Mouse (Mus musculus): ENCODE measurements around the gene Sptbn4. TPM values are rescaled to one million over a fixed set of nuclear protein-coding genes. Genes with fewer than 3 reads are reported as not detected.

Sptbn4 gene
- polyA plus RNA-seq, 1 experiment from 2014 or later = 0.40 TPM

DNA sequence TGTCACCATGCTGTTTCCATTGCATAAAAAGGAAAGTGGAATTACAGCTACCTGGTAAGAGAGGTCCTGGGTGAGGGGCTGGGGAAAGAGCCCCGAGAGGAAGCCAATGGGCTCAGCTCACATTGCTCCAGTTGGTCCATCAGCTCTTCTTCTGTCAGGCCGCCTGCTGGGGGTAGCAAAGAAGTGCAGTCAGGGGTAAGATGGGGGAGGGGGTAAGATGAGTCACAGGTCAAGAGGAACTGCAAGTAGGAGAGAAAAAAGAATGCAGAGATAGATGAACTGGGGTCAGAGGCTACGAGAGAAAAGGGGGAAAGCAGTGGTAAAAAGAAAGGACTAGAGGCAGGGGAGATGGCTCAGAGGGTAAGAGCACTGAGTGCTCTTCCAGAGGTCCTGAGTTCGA lies 104.9 kb downstream of the Sptbn4 start:
- no peak overlapping the region for H3K27ac ChIP-seq

DNA sequence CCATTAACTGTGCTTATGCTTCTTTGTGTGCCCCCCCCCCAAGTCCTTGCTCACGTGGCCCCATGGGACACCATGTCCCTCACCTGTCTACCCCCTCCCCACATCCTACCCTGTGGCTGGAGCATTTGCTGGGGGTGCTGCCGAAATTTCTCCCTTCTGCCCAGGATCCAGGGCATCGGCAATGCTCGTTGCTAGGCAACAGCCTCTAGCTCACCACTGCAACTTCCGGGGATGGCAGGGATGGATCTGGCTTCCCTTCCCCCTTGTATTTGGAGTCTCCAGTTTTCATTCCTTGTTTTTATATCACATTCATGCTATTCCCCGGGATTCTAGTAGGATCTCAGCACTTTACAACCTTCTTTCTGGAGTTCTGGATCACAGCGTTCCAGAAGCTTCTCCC lies 108.0 kb downstream of the Sptbn4 start:
- no peak overlapping the region for H3K4me3 ChIP-seq
- WGBS = 41% methylated on average over 7 of the region's 7 CpGs

More for the DNA sequence above, 104.9 kb downstream of the Sptbn4 start:
- no peaks in the 10 kb centered on the region for H3K9me3 ChIP-seq
- H3K36me3 ChIP-seq = peaks cover 39% of the 10 kb centered on the region
- H3K27me3 ChIP-seq (ENCODE audit: insufficient read depth, poor library complexity, severe bottlenecking) = peaks cover 25% of the 10 kb centered on the region
- peaks cover 11% of the 10 kb centered on the region; the same call in 1 of the 2 replicates for H3K4me1 ChIP-seq
- H3K4me3 ChIP-seq = no peak overlapping the region
- 43% methylated on average over 4 of the region's 4 CpGs for WGBS
- DNase-seq (ENCODE audit: low spot score) = no peak

DNA sequence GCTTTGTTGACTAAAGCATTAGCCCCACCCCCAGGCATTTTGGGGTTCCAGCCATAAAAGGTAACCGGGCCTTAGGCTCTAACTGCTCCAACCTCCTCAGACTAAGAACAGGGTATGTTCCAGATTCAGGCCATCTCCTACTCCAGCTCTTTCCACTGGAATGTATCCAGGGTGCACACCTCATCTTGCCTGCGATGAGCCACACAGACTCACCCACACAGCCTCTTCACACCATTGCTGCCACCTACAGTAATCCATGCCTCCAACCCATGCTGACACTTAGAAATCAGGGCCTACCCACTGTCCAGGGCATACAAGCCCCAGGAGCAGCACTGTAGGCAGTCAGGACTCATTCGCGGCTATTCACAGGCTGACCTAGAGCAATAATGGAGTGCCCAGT lies 108.4 kb downstream of the Sptbn4 start:
- no peaks in the 10 kb centered on the region for H3K9me3 ChIP-seq
- no peak overlapping the region for H3K4me3 ChIP-seq
- H3K27me3 ChIP-seq (ENCODE audit: insufficient read depth, poor library complexity, severe bottlenecking) = peaks cover 59% of the 10 kb centered on the region
- H3K4me1 ChIP-seq = peaks cover 31% of the 10 kb centered on the region
- no peak overlapping the region for H3K27ac ChIP-seq
- DNase-seq (ENCODE audit: low spot score) = no peak
- 75% methylated on average over 4 of the region's 4 CpGs for WGBS
- peaks cover 19% of the 10 kb centered on the region for H3K36me3 ChIP-seq

More for the DNA sequence above, 108.0 kb downstream of the Sptbn4 start:
- H3K27me3 ChIP-seq (ENCODE audit: insufficient read depth, poor library complexity, severe bottlenecking) = peaks cover 55% of the 10 kb centered on the region
- DNase-seq (ENCODE audit: low spot score) = no peak
- H3K9me3 ChIP-seq = no peaks in the 10 kb centered on the region
- H3K36me3 ChIP-seq = peaks cover 23% of the 10 kb centered on the region
- no peak overlapping the region for H3K27ac ChIP-seq
- H3K4me1 ChIP-seq = peaks cover 27% of the 10 kb centered on the region

DNA sequence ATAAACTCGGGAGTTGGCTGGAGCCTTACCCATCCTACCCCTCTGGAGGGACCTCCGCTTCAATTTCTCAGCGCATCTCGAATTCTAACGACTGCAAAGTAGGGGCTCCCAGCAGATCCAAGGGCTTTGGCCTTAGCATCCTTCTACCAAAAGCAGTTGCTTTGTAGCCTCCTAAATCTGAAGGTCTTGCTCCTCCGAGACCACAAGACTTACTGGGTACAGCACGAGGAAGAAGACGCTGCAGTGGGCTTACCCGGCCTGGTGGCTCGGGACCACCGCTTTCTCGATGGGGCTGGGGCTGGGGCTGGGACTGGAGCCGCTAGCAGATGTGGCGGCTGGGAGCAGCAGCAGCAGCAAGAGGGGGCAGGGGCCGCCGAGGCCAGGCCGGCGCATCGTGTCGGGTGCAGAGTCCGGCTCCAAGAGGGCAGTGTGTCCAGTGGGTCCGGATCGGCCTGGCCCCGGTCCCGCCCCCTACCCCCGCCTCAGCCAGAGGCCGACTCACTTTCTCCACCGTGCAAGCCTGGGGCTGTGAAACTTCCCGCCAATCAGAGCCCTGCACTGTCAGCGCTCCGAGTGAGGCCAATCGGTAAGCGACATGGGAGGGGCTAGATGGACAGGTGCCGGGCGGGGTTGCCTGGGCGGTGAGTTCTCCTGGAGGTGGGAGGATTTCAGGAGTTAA lies 110.2 kb downstream of the Sptbn4 start, which contains the start of gene Ltbp4:
Gene Ltbp4 (minus strand): TSS at position 518 of the 679 bp plus-strand sequence.
- DNase-seq (ENCODE audit: low spot score) = peak; percentile 90
- H3K27ac ChIP-seq = peak within 1 kb of the TSS; percentile 56; the same call in 1 of the 2 replicates

DNA sequence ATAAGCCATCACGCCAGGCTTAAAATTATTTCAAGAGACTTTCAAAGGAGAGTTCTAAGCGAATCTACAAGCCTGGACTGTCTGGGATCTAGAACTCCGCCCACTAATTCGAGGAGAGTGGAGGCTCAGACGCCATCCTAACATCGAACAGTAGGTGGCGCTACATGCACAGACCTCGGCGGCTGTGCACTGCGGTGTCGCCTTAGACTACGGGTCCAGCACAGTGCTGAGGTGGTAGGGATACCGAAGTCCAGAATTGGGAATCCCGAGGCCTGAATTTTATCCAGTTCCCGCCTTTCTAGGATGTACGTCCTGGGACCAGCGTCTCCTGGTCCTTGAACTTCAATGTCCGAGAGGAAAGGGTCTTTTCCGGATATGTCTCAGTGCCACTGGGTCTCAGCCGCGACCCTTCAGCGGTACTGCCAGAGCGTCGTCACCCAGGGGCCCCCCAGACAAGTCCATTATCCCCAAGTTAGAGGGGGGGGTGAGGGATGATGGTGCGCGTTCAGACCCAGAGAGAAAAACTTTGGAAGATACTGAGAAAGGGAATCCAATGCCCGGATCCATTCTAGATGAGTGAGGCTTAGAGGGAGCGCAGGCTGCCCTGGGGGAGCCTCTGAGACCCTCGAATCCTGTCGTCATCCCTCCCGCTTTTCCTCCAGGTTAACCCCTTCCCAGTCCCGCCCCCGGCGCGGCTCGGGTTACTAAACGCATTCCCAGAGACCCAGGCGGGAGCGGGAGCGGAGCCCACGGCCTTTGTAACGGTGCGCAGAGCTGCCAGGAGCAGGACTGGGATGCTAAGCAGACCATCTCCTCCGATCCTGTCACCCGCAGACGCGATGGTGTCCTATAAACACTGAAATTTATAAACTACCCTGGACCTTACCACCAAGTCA lies 111.3 kb downstream of the Sptbn4 start:
- Histone ChIP-seq H3K4me3 (peak overlapping the region; percentile 58), H3K4me1 (peaks cover 53% of the 10 kb centered on the region), H3K36me3 (0 out of 2 replicates have a peak, but pooled peaks cover 2% of the 10 kb centered on the region), H3K27me3 (ENCODE audit: insufficient read depth, poor library complexity, severe bottlenecking) (peaks cover 85% of the 10 kb centered on the region), H3K9me3 (no peaks in the 10 kb centered on the region), H3K27ac (peak overlapping the region; percentile 56; the same call in 1 of the 2 replicates)
- peak; percentile 93 for DNase-seq (ENCODE audit: low spot score)
- under 1% methylated on average over 47 of the region's 47 CpGs for WGBS

More for the DNA sequence above, 110.2 kb downstream of the Sptbn4 start, which contains the start of gene Ltbp4:
- H3K4me3 ChIP-seq = peak within 1 kb of the TSS; percentile 58
- H3K4me1 ChIP-seq = peaks cover 47% of the 10 kb centered on the region
- no peaks in the 10 kb centered on the region for H3K9me3 ChIP-seq
- peaks cover 8% of the 10 kb centered on the region for H3K36me3 ChIP-seq
- H3K27me3 ChIP-seq (ENCODE audit: insufficient read depth, poor library complexity, severe bottlenecking) = peaks cover 77% of the 10 kb centered on the region
- WGBS = under 1% methylated on average over 36 of the region's 36 CpGs

DNA sequence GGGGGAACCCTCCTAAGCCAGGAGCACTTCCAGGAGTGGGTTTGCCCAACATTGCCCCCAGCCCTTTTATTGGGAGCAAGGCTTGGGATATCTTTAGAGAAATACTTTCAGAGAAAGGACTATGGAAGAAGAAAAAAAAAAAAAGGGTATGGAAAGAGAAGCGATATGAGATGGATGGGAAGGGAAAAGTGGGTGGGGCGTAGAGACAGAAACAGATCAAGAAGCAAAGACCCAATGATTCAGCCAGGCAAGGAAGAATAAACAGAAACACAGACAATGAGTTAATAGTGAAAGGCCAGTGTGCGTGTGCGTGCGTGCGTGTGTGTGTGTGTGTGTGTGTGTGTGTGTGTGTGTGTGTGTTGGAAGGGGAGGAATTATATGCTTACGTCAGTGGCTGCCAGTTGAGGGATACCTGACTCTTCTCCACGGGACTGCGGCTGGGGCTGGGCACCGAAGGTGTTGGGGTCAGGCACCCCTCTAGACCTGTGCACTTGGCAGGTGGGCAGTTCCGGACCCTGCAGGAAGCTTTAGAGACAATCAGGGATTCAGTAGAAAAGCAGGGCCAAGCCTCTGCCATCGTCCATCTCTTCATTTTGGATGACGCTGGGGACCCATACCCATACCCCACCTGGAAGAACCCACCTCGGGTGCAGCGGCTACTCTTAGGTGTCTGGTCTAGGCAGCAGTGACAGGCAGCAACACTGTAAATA lies 112.3 kb downstream of the Sptbn4 start:
- 58% methylated on average over 15 of the region's 15 CpGs for WGBS
- Histone ChIP-seq H3K4me3 (peak overlapping the region; percentile 65; the same call in 1 of the 2 replicates), H3K27me3 (ENCODE audit: insufficient read depth, poor library complexity, severe bottlenecking) (peaks cover 93% of the 10 kb centered on the region), H3K9me3 (no peaks in the 10 kb centered on the region), H3K27ac (no peak overlapping the region), H3K36me3 (no peaks in the 10 kb centered on the region), H3K4me1 (peaks cover 63% of the 10 kb centered on the region)
- DNase-seq (ENCODE audit: low spot score) = peak; percentile 74

DNA sequence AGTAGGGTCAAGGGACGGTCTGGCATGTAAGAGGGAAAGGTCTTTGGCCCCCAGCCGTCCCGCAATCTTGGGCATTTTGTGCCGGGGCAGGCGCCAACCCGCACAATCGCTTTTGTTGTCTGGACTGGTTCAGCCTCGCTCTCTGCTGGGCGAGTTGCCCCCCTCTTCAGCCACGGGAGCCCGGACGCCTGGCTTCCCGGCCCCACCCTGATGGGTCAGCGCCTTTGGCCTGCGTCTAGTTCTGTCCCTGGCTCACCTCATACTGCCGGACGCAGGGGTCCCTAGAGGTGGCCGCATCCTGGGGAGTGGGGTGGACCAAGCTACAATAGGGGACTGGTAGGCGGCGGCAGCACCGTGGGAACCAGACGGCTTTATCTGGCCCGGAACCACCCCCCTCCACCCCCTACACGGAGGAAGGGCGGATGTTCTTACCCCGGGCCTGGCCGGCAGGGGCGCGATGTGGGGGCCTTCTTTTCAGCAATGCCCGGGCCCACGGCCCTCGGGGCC lies 113.0 kb downstream of the Sptbn4 start:
- peak overlapping the region; percentile 81 for H3K27ac ChIP-seq
- no peaks in the 10 kb centered on the region for H3K9me3 ChIP-seq
- 2% methylated on average over 32 of the region's 32 CpGs for WGBS
- DNase-seq (ENCODE audit: low spot score) = no peak
- no peaks in the 10 kb centered on the region for H3K36me3 ChIP-seq
- peaks cover 99% of the 10 kb centered on the region for H3K27me3 ChIP-seq (ENCODE audit: insufficient read depth, poor library complexity, severe bottlenecking)
- H3K4me1 ChIP-seq = peaks cover 67% of the 10 kb centered on the region
- peak overlapping the region; percentile 65 for H3K4me3 ChIP-seq

DNA sequence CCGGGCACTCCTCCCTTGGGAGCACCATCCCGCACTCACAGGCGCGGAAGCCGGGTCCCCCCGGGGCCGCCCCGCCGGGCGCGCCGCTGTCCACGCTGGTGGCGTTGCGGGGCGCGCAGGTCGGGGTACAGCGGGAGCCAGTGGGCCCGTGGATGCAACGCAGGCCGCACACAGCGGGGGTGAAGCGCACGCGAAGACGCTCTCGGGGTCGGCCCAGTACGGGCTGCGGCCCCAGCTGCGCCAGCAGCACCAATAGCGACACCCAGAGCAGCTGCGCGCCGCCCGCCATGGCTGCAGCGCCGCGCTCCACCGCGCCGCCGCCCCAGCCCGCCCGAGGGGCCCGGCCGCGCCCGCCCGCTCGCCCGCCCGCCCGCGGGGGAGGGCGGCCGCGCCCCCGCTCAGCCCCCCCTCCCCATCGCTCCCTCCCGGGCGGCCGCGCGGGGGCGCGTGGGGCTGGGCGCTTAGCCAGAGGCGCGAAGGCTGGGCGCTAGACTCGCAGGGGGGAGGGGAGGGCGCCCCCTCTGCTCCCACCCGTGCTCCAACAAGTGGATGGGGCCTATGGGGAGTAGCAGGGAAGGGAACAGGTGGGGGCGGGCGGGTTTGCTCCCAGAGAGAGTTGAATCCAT lies 114.1 kb downstream of the Sptbn4 start:
- DNase-seq (ENCODE audit: low spot score) = no peak
- Histone ChIP-seq H3K27ac (peak overlapping the region; percentile 81), H3K9me3 (no peaks in the 10 kb centered on the region), H3K4me3 (peak overlapping the region; percentile 65), H3K27me3 (ENCODE audit: insufficient read depth, poor library complexity, severe bottlenecking) (peaks cover 99% of the 10 kb centered on the region), H3K36me3 (no peaks in the 10 kb centered on the region), H3K4me1 (peaks cover 71% of the 10 kb centered on the region)
- WGBS = under 1% methylated on average over 70 of the region's 77 CpGs

DNA sequence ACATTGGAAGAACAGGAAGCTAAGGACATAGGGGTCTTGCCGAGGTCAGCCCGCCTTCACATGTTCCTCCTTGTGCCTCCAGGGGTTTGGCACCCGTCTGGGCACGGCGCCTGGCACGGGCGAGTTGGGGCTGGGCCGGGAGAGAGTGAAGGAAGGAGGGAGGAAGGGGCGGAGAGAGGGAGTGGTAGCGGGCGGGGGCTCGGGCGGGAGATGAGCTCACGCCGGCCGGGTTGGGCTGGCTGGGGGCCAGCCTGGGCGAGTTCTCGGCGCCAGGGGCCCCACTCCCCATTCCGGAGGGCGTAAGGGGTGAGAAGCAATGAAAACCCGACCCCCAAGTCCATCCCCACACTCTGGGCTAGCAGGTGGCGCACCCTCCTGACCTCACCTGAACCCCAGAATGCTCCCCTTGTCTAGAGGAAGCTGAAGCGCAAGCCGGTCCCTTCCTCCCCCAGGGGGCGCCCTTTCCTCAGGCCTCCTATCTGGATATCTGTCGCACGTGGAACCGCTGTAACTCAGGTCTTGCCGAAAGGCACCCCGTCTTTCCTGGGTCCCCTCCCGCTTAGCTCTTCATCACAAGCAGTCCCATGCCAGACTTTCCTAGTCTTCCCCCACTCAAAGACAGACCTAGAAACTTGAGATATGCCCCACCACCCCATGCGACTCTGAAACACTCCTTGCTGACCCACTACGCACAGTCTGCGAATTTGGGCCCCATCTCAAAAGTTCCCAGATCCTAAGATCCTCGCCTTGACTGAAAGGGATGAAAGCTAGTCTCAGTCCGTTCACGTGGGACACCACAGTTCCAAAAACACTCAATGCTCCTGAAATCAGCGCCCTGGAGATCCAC lies 114.9 kb downstream of the Sptbn4 start:
- 1% methylated on average over 39 of the region's 39 CpGs for WGBS

DNA sequence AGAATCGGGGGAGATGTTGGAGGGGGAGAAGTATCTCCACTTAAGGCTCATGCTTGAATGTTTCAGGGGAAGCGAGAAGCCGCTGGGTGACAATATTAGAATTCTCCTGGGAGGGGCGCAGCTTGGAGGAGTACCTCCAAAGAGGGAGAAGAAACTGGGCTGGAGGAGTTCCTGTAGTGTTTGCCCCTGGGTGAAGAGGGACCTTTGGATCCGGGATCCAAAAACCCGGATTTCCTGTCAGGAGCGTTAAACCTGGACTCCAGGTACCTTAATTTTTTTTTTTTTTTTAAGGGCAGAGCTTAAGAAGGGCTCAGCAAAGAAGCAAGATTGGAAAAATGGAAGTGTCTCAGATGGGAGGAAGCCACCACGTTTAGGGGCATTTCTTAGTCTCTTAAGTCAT lies 115.6 kb downstream of the Sptbn4 start:
- Histone ChIP-seq H3K4me1 (peaks cover 59% of the 10 kb centered on the region), H3K27me3 (ENCODE audit: insufficient read depth, poor library complexity, severe bottlenecking) (peaks cover 99% of the 10 kb centered on the region), H3K27ac (no peak overlapping the region), H3K9me3 (no peaks in the 10 kb centered on the region), H3K4me3 (peak overlapping the region; percentile 65), H3K36me3 (no peaks in the 10 kb centered on the region)
- WGBS = 6% methylated on average over 8 of the region's 8 CpGs
- DNase-seq (ENCODE audit: low spot score) = no peak

More for the DNA sequence above, 114.9 kb downstream of the Sptbn4 start:
- H3K36me3 ChIP-seq = no peaks in the 10 kb centered on the region
- no peak for DNase-seq (ENCODE audit: low spot score)
- no peaks in the 10 kb centered on the region for H3K9me3 ChIP-seq
- H3K27ac ChIP-seq = peak overlapping the region; percentile 81
- H3K27me3 ChIP-seq (ENCODE audit: insufficient read depth, poor library complexity, severe bottlenecking) = peaks cover 99% of the 10 kb centered on the region
- H3K4me1 ChIP-seq = peaks cover 66% of the 10 kb centered on the region
- H3K4me3 ChIP-seq = peak overlapping the region; percentile 65

DNA sequence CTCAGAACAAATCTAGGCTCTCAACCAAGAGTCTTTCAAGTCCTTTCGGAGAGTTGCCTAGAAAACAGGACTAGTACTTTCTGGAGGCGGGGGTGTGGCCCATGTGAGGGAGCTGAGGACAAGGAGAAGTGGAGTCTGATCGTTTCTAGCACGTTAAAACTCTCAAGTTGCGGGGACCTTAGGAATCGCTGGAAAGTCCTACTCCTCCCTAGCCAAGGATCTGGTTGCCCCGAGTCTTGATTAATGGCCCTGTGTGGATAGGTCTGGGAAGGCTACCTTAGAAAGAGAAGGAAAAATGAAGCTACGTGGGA lies 116.0 kb downstream of the Sptbn4 start:
- DNase-seq (ENCODE audit: low spot score) = no peak
- Histone ChIP-seq H3K9me3 (no peaks in the 10 kb centered on the region), H3K4me1 (peaks cover 59% of the 10 kb centered on the region), H3K4me3 (peak overlapping the region; percentile 65), H3K27me3 (ENCODE audit: insufficient read depth, poor library complexity, severe bottlenecking) (peaks cover 99% of the 10 kb centered on the region), H3K27ac (no peak overlapping the region), H3K36me3 (no peaks in the 10 kb centered on the region)
- WGBS = 4% methylated on average over 8 of the region's 8 CpGs

Data from heart, embryonic 10.5 days (tissue).